Mouse (Mus musculus): ENCODE data around the gene Pnrc2. TPM values are rescaled to one million over a fixed set of nuclear protein-coding genes. Genes with fewer than 3 reads are reported as not detected.

Pnrc2 gene
- polyA plus RNA-seq, 1 experiment from 2014 or later = 224 TPM

- no peak for ATAC-seq (ENCODE audit: low read depth)
- WGBS = 75% methylated on average over 6 of the region's 6 CpGs
- Histone ChIP-seq H3K9ac (ENCODE audit: low read length) (no peak overlapping the region), H3K4me2 (ENCODE audit: low read depth, low read length) (no peak overlapping the region), H3K4me1 (replicated peaks; ENCODE audit: control insufficient read depth, insufficient read depth, low read length) (peaks cover 12% of the 10 kb centered on the region), H3K36me3 (ENCODE audit: control insufficient read depth, insufficient read depth, low read length) (no peaks in the 10 kb centered on the region), H3K4me3 (ENCODE audit: low read length) (no peak overlapping the region), H3K27ac (ENCODE audit: low read length) (no peak overlapping the region), H3K27me3 (ENCODE audit: control insufficient read depth, insufficient read depth, low read depth, low read length) (no peaks in the 10 kb centered on the region), H3K9me3 (ENCODE audit: control insufficient read depth, low read length) (no peaks in the 10 kb centered on the region)
These were observed 10.9 kb upstream of the Pnrc2 start for GRCm38 (mm10) chr4:135884531-135884930.

- WGBS = 51% methylated on average over 7 of the region's 7 CpGs
- no peak for ATAC-seq (ENCODE audit: low read depth)
- H3K4me3 ChIP-seq (ENCODE audit: low read length) = no peak overlapping the region
- H3K36me3 ChIP-seq (ENCODE audit: control insufficient read depth, insufficient read depth, low read length) = no peaks in the 10 kb centered on the region
- peaks cover 12% of the 10 kb centered on the region for H3K4me1 ChIP-seq (replicated peaks; ENCODE audit: control insufficient read depth, insufficient read depth, low read length)
- H3K27ac ChIP-seq (ENCODE audit: low read length) = no peak overlapping the region
- no peaks in the 10 kb centered on the region for H3K27me3 ChIP-seq (ENCODE audit: control insufficient read depth, insufficient read depth, low read depth, low read length)
- H3K9me3 ChIP-seq (ENCODE audit: control insufficient read depth, low read length) = no peaks in the 10 kb centered on the region
- no peak overlapping the region for H3K4me2 ChIP-seq (ENCODE audit: low read depth, low read length)
- no peak overlapping the region for H3K9ac ChIP-seq (ENCODE audit: low read length)
These were observed 10.3 kb upstream of the Pnrc2 start for GRCm38 (mm10) chr4:135883881-135884516.

GRCm38 (mm10) chr4:135883401-135883851, 9.8 kb upstream of the Pnrc2 start:
- no peak overlapping the region for H3K27ac ChIP-seq (ENCODE audit: low read length)
- peak overlapping the region; percentile 29; the same call in 1 of the 2 replicates for H3K9ac ChIP-seq (ENCODE audit: low read length)
- H3K4me1 ChIP-seq (replicated peaks; ENCODE audit: control insufficient read depth, insufficient read depth, low read length) = peaks cover 12% of the 10 kb centered on the region
- no peaks in the 10 kb centered on the region for H3K27me3 ChIP-seq (ENCODE audit: control insufficient read depth, insufficient read depth, low read depth, low read length)
- WGBS = 20% methylated on average over 10 of the region's 10 CpGs
- H3K9me3 ChIP-seq (ENCODE audit: control insufficient read depth, low read length) = no peaks in the 10 kb centered on the region
- peak; percentile 39; the same call in 1 of the 2 replicates for ATAC-seq (ENCODE audit: low read depth)
- no peak overlapping the region for H3K4me3 ChIP-seq (ENCODE audit: low read length)
- H3K4me2 ChIP-seq (ENCODE audit: low read depth, low read length) = 0 out of 2 replicates have a peak overlapping the region, but pooled peaks have one; percentile 9
- no peaks in the 10 kb centered on the region for H3K36me3 ChIP-seq (ENCODE audit: control insufficient read depth, insufficient read depth, low read length)

- H3K4me1 ChIP-seq (replicated peaks; ENCODE audit: control insufficient read depth, insufficient read depth, low read length) = peaks cover 13% of the 10 kb centered on the region
- H3K36me3 ChIP-seq (ENCODE audit: control insufficient read depth, insufficient read depth, low read length) = no peaks in the 10 kb centered on the region
- no peak overlapping the region for H3K9ac ChIP-seq (ENCODE audit: low read length)
- ATAC-seq (ENCODE audit: low read depth) = no peak
- no peak overlapping the region for H3K4me3 ChIP-seq (ENCODE audit: low read length)
- H3K9me3 ChIP-seq (ENCODE audit: control insufficient read depth, low read length) = no peaks in the 10 kb centered on the region
- no peak overlapping the region for H3K27ac ChIP-seq (ENCODE audit: low read length)
- 62% methylated on average over 6 of the region's 6 CpGs for WGBS
- H3K4me2 ChIP-seq (ENCODE audit: low read depth, low read length) = no peak overlapping the region
- no peaks in the 10 kb centered on the region for H3K27me3 ChIP-seq (ENCODE audit: control insufficient read depth, insufficient read depth, low read depth, low read length)
These were observed 8.4 kb upstream of the Pnrc2 start for GRCm38 (mm10) chr4:135882023-135882422.

- Histone ChIP-seq H3K27me3 (ENCODE audit: control insufficient read depth, insufficient read depth, low read depth, low read length) (no peaks in the 10 kb centered on the region), H3K27ac (ENCODE audit: low read length) (no peak overlapping the region), H3K36me3 (ENCODE audit: control insufficient read depth, insufficient read depth, low read length) (no peaks in the 10 kb centered on the region), H3K9ac (ENCODE audit: low read length) (no peak overlapping the region), H3K9me3 (ENCODE audit: control insufficient read depth, low read length) (no peaks in the 10 kb centered on the region), H3K4me2 (ENCODE audit: low read depth, low read length) (no peak overlapping the region), H3K4me1 (replicated peaks; ENCODE audit: control insufficient read depth, insufficient read depth, low read length) (peaks cover 28% of the 10 kb centered on the region), H3K4me3 (ENCODE audit: low read length) (no peak overlapping the region)
- WGBS = 86% methylated on average over 10 of the region's 10 CpGs
- no peak for ATAC-seq (ENCODE audit: low read depth)
These were observed 6.9 kb upstream of the Pnrc2 start for GRCm38 (mm10) chr4:135880576-135880975.

- Histone ChIP-seq H3K27ac (ENCODE audit: low read length) (no peak overlapping the region), H3K36me3 (ENCODE audit: control insufficient read depth, insufficient read depth, low read length) (no peaks in the 10 kb centered on the region), H3K9me3 (ENCODE audit: control insufficient read depth, low read length) (no peaks in the 10 kb centered on the region), H3K4me3 (ENCODE audit: low read length) (no peak overlapping the region), H3K9ac (ENCODE audit: low read length) (no peak overlapping the region), H3K4me1 (replicated peaks; ENCODE audit: control insufficient read depth, insufficient read depth, low read length) (peaks cover 34% of the 10 kb centered on the region), H3K4me2 (ENCODE audit: low read depth, low read length) (no peak overlapping the region), H3K27me3 (ENCODE audit: control insufficient read depth, insufficient read depth, low read depth, low read length) (no peaks in the 10 kb centered on the region)
- 90% methylated on average over 6 of the region's 6 CpGs for WGBS
- no peak for ATAC-seq (ENCODE audit: low read depth)
These were observed 6.4 kb upstream of the Pnrc2 start for GRCm38 (mm10) chr4:135880018-135880417.

- Histone ChIP-seq H3K27me3 (ENCODE audit: control insufficient read depth, insufficient read depth, low read depth, low read length) (no peaks in the 10 kb centered on the region), H3K4me1 (replicated peaks; ENCODE audit: control insufficient read depth, insufficient read depth, low read length) (peaks cover 41% of the 10 kb centered on the region), H3K27ac (ENCODE audit: low read length) (no peak overlapping the region), H3K4me2 (ENCODE audit: low read depth, low read length) (no peak overlapping the region), H3K4me3 (ENCODE audit: low read length) (no peak overlapping the region), H3K36me3 (ENCODE audit: control insufficient read depth, insufficient read depth, low read length) (no peaks in the 10 kb centered on the region), H3K9me3 (ENCODE audit: control insufficient read depth, low read length) (no peaks in the 10 kb centered on the region), H3K9ac (ENCODE audit: low read length) (no peak overlapping the region)
- WGBS = 63% methylated on average over 6 of the region's 6 CpGs
- ATAC-seq (ENCODE audit: low read depth) = no peak
These were observed 5.4 kb upstream of the Pnrc2 start for GRCm38 (mm10) chr4:135879021-135879420.

- Histone ChIP-seq H3K27me3 (ENCODE audit: control insufficient read depth, insufficient read depth, low read depth, low read length) (no peaks in the 10 kb centered on the region), H3K4me2 (ENCODE audit: low read depth, low read length) (no peak overlapping the region), H3K27ac (ENCODE audit: low read length) (no peak overlapping the region), H3K9ac (ENCODE audit: low read length) (no peak overlapping the region), H3K4me1 (replicated peaks; ENCODE audit: control insufficient read depth, insufficient read depth, low read length) (peaks cover 31% of the 10 kb centered on the region), H3K9me3 (ENCODE audit: control insufficient read depth, low read length) (no peaks in the 10 kb centered on the region), H3K4me3 (ENCODE audit: low read length) (no peak overlapping the region), H3K36me3 (ENCODE audit: control insufficient read depth, insufficient read depth, low read length) (0 out of 2 replicates have a peak, but pooled peaks cover under 1% of the 10 kb centered on the region)
- ATAC-seq (ENCODE audit: low read depth) = no peak
- 48% methylated on average over 2 of the region's 2 CpGs for WGBS
These were observed 4.1 kb upstream of the Pnrc2 start for GRCm38 (mm10) chr4:135877742-135878141.

- peaks cover 8% of the 10 kb centered on the region for H3K36me3 ChIP-seq (ENCODE audit: control insufficient read depth, insufficient read depth, low read length)
- peak overlapping the region; percentile 37 for H3K4me3 ChIP-seq (ENCODE audit: low read length)
- 3% methylated on average over 16 of the region's 16 CpGs for WGBS
- H3K4me2 ChIP-seq (ENCODE audit: low read depth, low read length) = peak overlapping the region; percentile 52
- peak; percentile 16 for ATAC-seq (ENCODE audit: low read depth)
- peaks cover 36% of the 10 kb centered on the region for H3K4me1 ChIP-seq (replicated peaks; ENCODE audit: control insufficient read depth, insufficient read depth, low read length)
- no peaks in the 10 kb centered on the region for H3K27me3 ChIP-seq (ENCODE audit: control insufficient read depth, insufficient read depth, low read depth, low read length)
- peak overlapping the region; percentile 52 for H3K9ac ChIP-seq (ENCODE audit: low read length)
- H3K9me3 ChIP-seq (ENCODE audit: control insufficient read depth, low read length) = no peaks in the 10 kb centered on the region
- peak overlapping the region; percentile 100 for H3K27ac ChIP-seq (ENCODE audit: low read length)
These were observed 3.0 kb upstream of the Pnrc2 start for GRCm38 (mm10) chr4:135876583-135877020.

All from lung, embryonic 16.5 days (tissue).